Mouse (Mus musculus): ENCODE data around the gene Cdh4.

DNA sequence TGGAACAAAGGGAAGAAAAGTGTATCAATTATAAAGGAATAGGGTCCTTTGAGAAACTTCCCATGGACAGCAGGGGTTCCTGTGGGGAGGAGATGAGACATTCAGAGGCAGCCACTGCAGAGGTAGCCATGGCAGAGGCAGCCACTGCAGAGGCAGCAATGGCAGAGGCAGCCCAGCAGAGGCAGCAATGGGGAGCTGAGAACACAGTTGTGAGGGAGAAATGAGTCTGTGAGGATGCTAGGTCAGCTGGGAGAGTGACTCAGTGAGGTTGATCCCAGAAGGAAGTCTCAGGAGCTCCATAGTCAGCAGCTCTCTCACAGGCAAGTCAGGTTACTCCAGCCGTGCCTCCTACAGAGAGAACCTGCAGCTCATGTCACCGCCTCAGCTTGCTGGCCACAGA is 266.9 kb downstream of the Cdh4 start:
- TF ChIP-seq POLR2A (IDR thresholded peaks at IDR 0.05; ENCODE audit: low read depth, low read length) (no peak), CTCF (IDR thresholded peaks at IDR 0.05; ENCODE audit: borderline replicate concordance, insufficient read depth, low read length) (no peak)

All from embryonic fibroblast, embryonic 13.5 days (primary cell).